Mouse (Mus musculus): ENCODE measurements around the gene Rcl1. TPM values are rescaled to one million over a fixed set of nuclear protein-coding genes. Genes with fewer than 3 reads are reported as not detected.

Rcl1 gene
- total and polyA plus RNA-seq, 2 experiments from 2014 or later = 16.0 to 33.3 TPM

DNA sequence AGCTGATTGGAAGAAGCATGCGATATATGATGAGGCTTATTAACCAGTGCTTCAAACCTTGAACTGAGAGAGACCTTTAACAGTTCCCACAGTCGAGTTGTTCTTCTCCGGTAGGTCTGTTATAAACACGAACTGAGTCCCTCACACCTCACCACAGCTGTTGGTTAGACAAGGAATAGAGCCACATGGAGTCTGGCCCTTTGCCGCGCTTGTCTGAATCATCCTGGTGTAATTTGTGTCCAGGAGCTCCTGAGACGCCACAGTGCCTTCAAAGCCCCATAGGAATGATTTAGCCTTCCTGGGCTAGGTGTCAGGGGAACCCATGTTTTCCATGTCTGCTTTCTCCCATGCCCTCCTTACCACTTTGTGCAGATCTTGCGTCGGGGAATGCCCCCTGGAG, 20.2 kb downstream of the Rcl1 start:
- ATAC-seq = no peak

GRCm38 (mm10) chr19:29124886-29125585, 23.9 kb downstream of the Rcl1 start:
- DNase-seq (ENCODE audit: low spot score) = no peak
- peaks cover 13% of the 10 kb centered on the region for H3K36me3 ChIP-seq (ENCODE audit: insufficient read depth, low read length)
- no peaks in the 10 kb centered on the region for H3K27me3 ChIP-seq (ENCODE audit: insufficient read depth, low read length)
- H3K4me3 ChIP-seq (ENCODE audit: low read length) = no peak overlapping the region
- no peaks in the 10 kb centered on the region for H3K9me3 ChIP-seq (ENCODE audit: low read length)
- 83% methylated on average over 13 of the region's 13 CpGs for WGBS
- ATAC-seq = no peak
- no peaks in the 10 kb centered on the region for H3K4me1 ChIP-seq (ENCODE audit: insufficient read depth, low read length)
- no peak for TF ChIP-seq CTCF (IDR thresholded peaks at IDR 0.05; ENCODE audit: low read depth)
- no peak overlapping the region for H3K9ac ChIP-seq (replicated peaks; ENCODE audit: low read length)
- no peak overlapping the region for H3K27ac ChIP-seq
- no peak overlapping the region for H3K4me2 ChIP-seq (ENCODE audit: low read depth, low read length)

More for the DNA sequence above, 20.2 kb downstream of the Rcl1 start:
- Histone ChIP-seq H3K9ac (replicated peaks; ENCODE audit: low read length) (no peak overlapping the region), H3K9me3 (ENCODE audit: low read length) (no peaks in the 10 kb centered on the region), H3K4me1 (ENCODE audit: insufficient read depth, low read length) (no peaks in the 10 kb centered on the region), H3K4me3 (ENCODE audit: low read length) (no peak overlapping the region), H3K27ac (no peak overlapping the region), H3K36me3 (ENCODE audit: insufficient read depth, low read length) (peaks cover 8% of the 10 kb centered on the region; the same call in 1 of the 2 replicates), H3K27me3 (ENCODE audit: insufficient read depth, low read length) (no peaks in the 10 kb centered on the region), H3K4me2 (ENCODE audit: low read depth, low read length) (no peak overlapping the region)
- no peak for TF ChIP-seq CTCF (IDR thresholded peaks at IDR 0.05; ENCODE audit: low read depth)
- 89% methylated on average over 9 of the region's 9 CpGs for WGBS
- no peak for DNase-seq (ENCODE audit: low spot score)

- H3K27ac ChIP-seq = no peak overlapping the region
- 94% methylated on average over 12 of the region's 12 CpGs for WGBS
- no peak overlapping the region for H3K4me2 ChIP-seq (ENCODE audit: low read depth, low read length)
- no peak overlapping the region for H3K9ac ChIP-seq (replicated peaks; ENCODE audit: low read length)
- no peak for TF ChIP-seq CTCF (IDR thresholded peaks at IDR 0.05; ENCODE audit: low read depth)
- ATAC-seq (no peak), DNase-seq (ENCODE audit: low spot score) (no peak)
- H3K4me3 ChIP-seq (ENCODE audit: low read length) = no peak overlapping the region
- peaks cover 13% of the 10 kb centered on the region for H3K36me3 ChIP-seq (ENCODE audit: insufficient read depth, low read length)
- no peaks in the 10 kb centered on the region for H3K27me3 ChIP-seq (ENCODE audit: insufficient read depth, low read length)
- no peaks in the 10 kb centered on the region for H3K4me1 ChIP-seq (ENCODE audit: insufficient read depth, low read length)
- H3K9me3 ChIP-seq (ENCODE audit: low read length) = no peaks in the 10 kb centered on the region
Measured at GRCm38 (mm10) chr19:29126347-29127015, 25.3 kb downstream of the Rcl1 start.

GRCm38 (mm10) chr19:29127331-29127730, 26.2 kb downstream of the Rcl1 start:
- 62% methylated on average over 6 of the region's 6 CpGs for WGBS
- no peak for ATAC-seq
- DNase-seq (ENCODE audit: low spot score) = no peak

GRCm38 (mm10) chr19:29128217-29128616, 27.0 kb downstream of the Rcl1 start:
- DNase-seq (ENCODE audit: low spot score) = no peak
- H3K4me3 ChIP-seq (ENCODE audit: low read length) = no peak overlapping the region
- H3K36me3 ChIP-seq (ENCODE audit: insufficient read depth, low read length) = peaks cover 10% of the 10 kb centered on the region; the same call in 1 of the 2 replicates
- no peak overlapping the region for H3K4me2 ChIP-seq (ENCODE audit: low read depth, low read length)
- no peak overlapping the region for H3K9ac ChIP-seq (replicated peaks; ENCODE audit: low read length)
- no peaks in the 10 kb centered on the region for H3K4me1 ChIP-seq (ENCODE audit: insufficient read depth, low read length)
- no peak overlapping the region for H3K27ac ChIP-seq
- 90% methylated on average over 6 of the region's 6 CpGs for WGBS
- TF ChIP-seq CTCF (IDR thresholded peaks at IDR 0.05; ENCODE audit: low read depth) = no peak
- no peaks in the 10 kb centered on the region for H3K27me3 ChIP-seq (ENCODE audit: insufficient read depth, low read length)
- no peak for ATAC-seq
- H3K9me3 ChIP-seq (ENCODE audit: low read length) = no peaks in the 10 kb centered on the region

More at GRCm38 (mm10) chr19:29127331-29127730, 26.2 kb downstream of the Rcl1 start:
- Histone ChIP-seq H3K27me3 (ENCODE audit: insufficient read depth, low read length) (no peaks in the 10 kb centered on the region), H3K4me3 (ENCODE audit: low read length) (no peak overlapping the region), H3K4me1 (ENCODE audit: insufficient read depth, low read length) (no peaks in the 10 kb centered on the region), H3K9me3 (ENCODE audit: low read length) (no peaks in the 10 kb centered on the region), H3K36me3 (ENCODE audit: insufficient read depth, low read length) (peaks cover 13% of the 10 kb centered on the region; the same call in 1 of the 2 replicates), H3K4me2 (ENCODE audit: low read depth, low read length) (no peak overlapping the region), H3K27ac (no peak overlapping the region), H3K9ac (replicated peaks; ENCODE audit: low read length) (no peak overlapping the region)
- no peak for TF ChIP-seq CTCF (IDR thresholded peaks at IDR 0.05; ENCODE audit: low read depth)

- ATAC-seq = no peak
- Histone ChIP-seq H3K36me3 (ENCODE audit: insufficient read depth, low read length) (peaks cover 11% of the 10 kb centered on the region; the same call in 1 of the 2 replicates), H3K4me2 (ENCODE audit: low read depth, low read length) (no peak overlapping the region), H3K27ac (no peak overlapping the region), H3K27me3 (ENCODE audit: insufficient read depth, low read length) (no peaks in the 10 kb centered on the region), H3K9me3 (ENCODE audit: low read length) (no peaks in the 10 kb centered on the region), H3K4me1 (ENCODE audit: insufficient read depth, low read length) (no peaks in the 10 kb centered on the region), H3K9ac (replicated peaks; ENCODE audit: low read length) (no peak overlapping the region), H3K4me3 (ENCODE audit: low read length) (no peak overlapping the region)
- 95% methylated on average over 5 of the region's 5 CpGs for WGBS
- TF ChIP-seq CTCF (IDR thresholded peaks at IDR 0.05; ENCODE audit: low read depth) = no peak
- DNase-seq (ENCODE audit: low spot score) = no peak
Measured at GRCm38 (mm10) chr19:29129551-29129950, 28.4 kb downstream of the Rcl1 start.

DNA sequence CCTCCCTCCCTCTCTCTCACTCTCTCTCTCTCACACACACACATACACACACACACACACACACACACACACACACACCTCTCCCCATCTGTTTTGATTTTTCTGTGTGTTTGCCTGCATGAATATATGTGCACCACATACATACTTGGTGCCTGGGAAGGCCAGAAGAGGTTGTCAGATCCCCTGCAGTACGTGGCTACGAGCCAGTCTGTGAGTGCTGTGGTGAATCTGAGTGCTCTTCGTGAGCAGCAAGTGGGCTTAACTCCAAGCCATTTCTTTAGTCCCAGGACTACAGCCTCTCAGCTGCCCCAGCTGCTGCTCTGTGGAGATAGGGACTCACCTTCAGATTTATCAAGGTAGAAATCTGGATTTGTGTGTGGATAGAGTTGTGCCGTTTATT, 30.0 kb downstream of the Rcl1 start:
- H3K4me3 ChIP-seq (ENCODE audit: low read length) = no peak overlapping the region
- H3K9me3 ChIP-seq (ENCODE audit: low read length) = no peaks in the 10 kb centered on the region
- H3K27me3 ChIP-seq (ENCODE audit: insufficient read depth, low read length) = no peaks in the 10 kb centered on the region

More for the DNA sequence above, 30.0 kb downstream of the Rcl1 start:
- 70% methylated on average over 4 of the region's 4 CpGs for WGBS
- ATAC-seq (no peak), DNase-seq (ENCODE audit: low spot score) (no peak)
- no peak overlapping the region for H3K4me2 ChIP-seq (ENCODE audit: low read depth, low read length)
- TF ChIP-seq CTCF (IDR thresholded peaks at IDR 0.05; ENCODE audit: low read depth) = no peak
- H3K36me3 ChIP-seq (ENCODE audit: insufficient read depth, low read length) = peaks cover 16% of the 10 kb centered on the region; the same call in 1 of the 2 replicates
- H3K9ac ChIP-seq (replicated peaks; ENCODE audit: low read length) = no peak overlapping the region
- no peak overlapping the region for H3K27ac ChIP-seq
- no peaks in the 10 kb centered on the region for H3K4me1 ChIP-seq (ENCODE audit: insufficient read depth, low read length)

Measured in hindbrain, postnatal 0 days (tissue).